Mouse (Mus musculus): ENCODE results near the gene Atrnl1.

DNA sequence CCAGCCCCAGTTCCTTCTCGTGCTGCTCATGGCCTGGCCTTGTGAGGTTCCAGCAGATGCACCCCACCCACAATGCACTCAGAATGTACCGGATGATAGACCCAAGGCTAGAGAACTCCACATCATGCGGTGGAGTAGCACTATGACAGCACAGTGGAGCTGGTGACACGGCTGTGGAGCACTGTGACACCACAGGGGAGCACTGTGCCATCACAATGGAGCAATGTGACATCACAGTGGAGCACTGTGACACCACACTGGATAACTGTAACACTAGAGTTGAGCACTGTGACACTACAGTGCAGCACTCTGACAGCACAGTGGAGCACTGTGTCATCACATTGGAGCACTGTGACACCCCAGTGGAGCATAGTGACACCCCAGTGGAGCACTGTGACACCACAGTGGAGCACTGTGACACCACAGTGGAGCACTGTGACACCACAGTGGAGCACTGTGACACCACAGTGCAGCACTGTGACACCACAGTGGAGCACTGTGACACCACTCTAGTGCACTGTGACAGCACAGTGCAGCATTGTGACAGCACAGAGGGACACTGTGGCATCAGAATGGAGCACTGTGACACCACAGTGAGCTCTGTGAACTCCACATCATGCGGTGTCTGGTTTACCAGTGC, 502.4 kb downstream of the Atrnl1 start:
- TF ChIP-seq CTCF (IDR thresholded peaks at IDR 0.05; ENCODE audit: extremely low read depth, insufficient read depth, insufficient read length, insufficient replicate concordance) (no peak), POLR2A (IDR thresholded peaks at IDR 0.05; ENCODE audit: low read depth, low read length) (no peak)
